Mouse (Mus musculus): Measurements from ENCODE around the gene Vasp.

DNA sequence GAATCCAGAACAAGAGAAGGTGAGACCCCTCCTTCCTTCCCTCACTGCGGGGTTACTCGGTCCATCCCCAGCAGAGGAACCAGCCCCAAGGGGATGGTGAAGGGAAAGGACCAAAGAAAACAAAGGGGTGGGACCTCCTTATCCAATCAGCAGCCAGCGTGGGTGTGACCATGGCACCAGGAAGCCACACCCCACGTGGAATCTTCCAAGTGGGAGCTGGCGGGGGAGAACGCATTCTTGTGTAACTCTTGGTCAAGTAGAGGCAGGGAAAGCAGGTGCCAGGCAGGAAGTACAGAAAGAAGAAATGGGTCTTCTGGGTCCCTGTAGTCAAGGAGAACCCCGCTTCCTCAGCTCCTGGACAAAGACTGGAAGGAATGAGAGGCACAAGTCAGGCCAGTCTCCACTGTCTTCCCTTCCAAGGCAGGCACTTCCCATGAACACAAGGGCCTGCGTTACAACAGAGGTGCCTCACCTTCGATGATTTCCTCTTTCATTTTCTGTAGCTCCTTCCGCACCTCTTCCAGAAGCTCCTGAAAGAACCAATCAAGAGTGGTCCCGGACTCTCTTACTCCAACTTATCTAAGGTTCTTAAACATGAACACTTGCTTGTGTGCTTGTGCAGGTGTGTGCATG, 14.1 kb downstream of the Vasp start:
- TF ChIP-seq CTCF (IDR thresholded peaks at IDR 0.05; ENCODE audit: borderline replicate concordance, insufficient read depth, low read length) (no peak), POLR2A (IDR thresholded peaks at IDR 0.05; ENCODE audit: low read depth, low read length) (no peak)
